Mouse (Mus musculus): ENCODE measurements around the gene Actr2. TPM values are rescaled to one million over a fixed set of nuclear protein-coding genes. Genes with fewer than 3 reads are reported as not detected.

Actr2 gene
- polyA plus RNA-seq, 1 experiment from 2014 or later = 75.7 TPM

- WGBS = 63% methylated on average over 11 of the region's 11 CpGs
- peaks cover 14% of the 10 kb centered on the region for H3K36me3 ChIP-seq (ENCODE audit: control insufficient read depth, insufficient read depth, low read length)
- peaks cover 11% of the 10 kb centered on the region for H3K9me3 ChIP-seq (ENCODE audit: control insufficient read depth, low read depth, low read length)
- no peaks in the 10 kb centered on the region for H3K27me3 ChIP-seq (ENCODE audit: control insufficient read depth, insufficient read depth, low read length)
- no peak overlapping the region for H3K9ac ChIP-seq (replicated peaks; ENCODE audit: low read depth, low read length)
- no peak overlapping the region for H3K4me3 ChIP-seq (ENCODE audit: low read depth, low read length)
- no peak overlapping the region for H3K27ac ChIP-seq (ENCODE audit: low read length)
- H3K4me2 ChIP-seq (replicated peaks; ENCODE audit: low read depth, low read length) = no peak overlapping the region
- no peak for ATAC-seq (ENCODE audit: insufficient number of reproducible peaks, insufficient read depth, low FRiP score, low read depth)
- H3K4me1 ChIP-seq (ENCODE audit: control insufficient read depth, insufficient read depth, low read length) = no peaks in the 10 kb centered on the region
Measured at GRCm38 (mm10) chr11:20025899-20026298, 86.8 kb downstream of the Actr2 start.

DNA sequence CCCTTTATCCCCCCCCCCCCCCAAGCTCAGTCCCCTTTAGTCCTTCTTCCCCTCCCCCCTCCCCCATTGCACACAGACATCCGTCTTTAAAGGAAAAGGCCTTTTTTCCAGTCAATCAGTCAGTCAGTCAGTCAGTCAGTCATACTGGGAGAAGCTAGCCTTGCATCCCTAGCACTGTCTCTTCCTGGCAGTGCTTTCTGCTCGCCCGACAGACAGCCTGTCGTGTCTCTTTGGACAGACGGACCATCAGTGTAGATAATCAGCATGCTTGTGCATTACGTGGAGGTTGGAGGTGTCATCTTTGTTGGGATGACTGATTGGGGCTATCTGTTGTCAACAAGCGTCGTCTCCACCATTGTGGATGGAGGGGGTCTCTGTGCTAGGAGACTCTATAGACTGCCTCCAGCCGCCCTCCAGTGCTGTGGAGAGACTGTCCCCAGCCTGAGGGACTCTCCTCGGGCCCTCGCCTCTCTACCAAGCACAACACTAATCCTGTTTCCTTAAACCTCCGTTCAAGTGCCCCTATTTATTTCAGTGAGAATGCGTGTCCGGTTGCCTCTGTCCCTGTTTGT is 89.7 kb downstream of the Actr2 start:
- Histone ChIP-seq H3K36me3 (ENCODE audit: control insufficient read depth, insufficient read depth, low read length) (peaks cover 43% of the 10 kb centered on the region), H3K4me3 (ENCODE audit: low read depth, low read length) (no peak overlapping the region), H3K4me2 (replicated peaks; ENCODE audit: low read depth, low read length) (no peak overlapping the region), H3K4me1 (ENCODE audit: control insufficient read depth, insufficient read depth, low read length) (no peaks in the 10 kb centered on the region), H3K27ac (ENCODE audit: low read length) (no peak overlapping the region), H3K9ac (replicated peaks; ENCODE audit: low read depth, low read length) (no peak overlapping the region), H3K9me3 (ENCODE audit: control insufficient read depth, low read depth, low read length) (peaks cover 36% of the 10 kb centered on the region), H3K27me3 (ENCODE audit: control insufficient read depth, insufficient read depth, low read length) (no peaks in the 10 kb centered on the region)
- WGBS = 94% methylated on average over 14 of the region's 14 CpGs
- no peak for ATAC-seq (ENCODE audit: insufficient number of reproducible peaks, insufficient read depth, low FRiP score, low read depth)

GRCm38 (mm10) chr11:20022462-20022861 is 90.3 kb downstream of the Actr2 start:
- Histone ChIP-seq H3K36me3 (ENCODE audit: control insufficient read depth, insufficient read depth, low read length) (peaks cover 48% of the 10 kb centered on the region), H3K27ac (ENCODE audit: low read length) (no peak overlapping the region), H3K4me2 (replicated peaks; ENCODE audit: low read depth, low read length) (no peak overlapping the region), H3K4me3 (ENCODE audit: low read depth, low read length) (no peak overlapping the region), H3K27me3 (ENCODE audit: control insufficient read depth, insufficient read depth, low read length) (no peaks in the 10 kb centered on the region), H3K9ac (replicated peaks; ENCODE audit: low read depth, low read length) (no peak overlapping the region), H3K4me1 (ENCODE audit: control insufficient read depth, insufficient read depth, low read length) (no peaks in the 10 kb centered on the region), H3K9me3 (ENCODE audit: control insufficient read depth, low read depth, low read length) (peaks cover 36% of the 10 kb centered on the region)
- WGBS = 90% methylated on average over 2 of the region's 2 CpGs
- ATAC-seq (ENCODE audit: insufficient number of reproducible peaks, insufficient read depth, low FRiP score, low read depth) = 0 out of 2 replicates have a peak, but pooled peaks have one; percentile 42

DNA sequence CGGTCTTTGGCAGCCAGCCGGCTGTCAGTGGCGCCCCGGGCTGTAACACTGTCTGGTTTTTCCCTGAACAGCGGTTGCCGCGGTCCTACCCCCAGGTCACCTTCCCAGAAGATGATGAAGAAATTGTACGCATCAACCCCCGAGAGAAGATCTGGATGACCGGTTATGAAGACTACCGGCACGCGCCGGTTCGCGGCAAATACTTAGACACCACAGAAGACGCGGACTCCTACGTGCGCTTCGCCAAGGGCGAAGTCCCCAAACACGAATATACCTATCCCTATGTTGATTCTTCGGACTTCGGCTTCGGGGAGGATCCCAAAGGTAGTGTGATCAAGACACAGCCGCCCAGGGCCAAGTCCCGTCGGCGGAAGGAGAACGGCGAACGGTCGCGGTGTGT is 92.0 kb downstream of the Actr2 start:
- WGBS = 99% methylated on average over 35 of the region's 35 CpGs
- no peak overlapping the region for H3K4me2 ChIP-seq (replicated peaks; ENCODE audit: low read depth, low read length)
- no peak overlapping the region for H3K27ac ChIP-seq (ENCODE audit: low read length)
- no peaks in the 10 kb centered on the region for H3K4me1 ChIP-seq (ENCODE audit: control insufficient read depth, insufficient read depth, low read length)
- no peak for ATAC-seq (ENCODE audit: insufficient number of reproducible peaks, insufficient read depth, low FRiP score, low read depth)
- H3K4me3 ChIP-seq (ENCODE audit: low read depth, low read length) = no peak overlapping the region
- H3K9ac ChIP-seq (replicated peaks; ENCODE audit: low read depth, low read length) = no peak overlapping the region
- peaks cover 44% of the 10 kb centered on the region for H3K36me3 ChIP-seq (ENCODE audit: control insufficient read depth, insufficient read depth, low read length)
- H3K9me3 ChIP-seq (ENCODE audit: control insufficient read depth, low read depth, low read length) = peaks cover 36% of the 10 kb centered on the region
- no peaks in the 10 kb centered on the region for H3K27me3 ChIP-seq (ENCODE audit: control insufficient read depth, insufficient read depth, low read length)

GRCm38 (mm10) chr11:20018905-20019304 is 93.8 kb downstream of the Actr2 start:
- Histone ChIP-seq H3K36me3 (ENCODE audit: control insufficient read depth, insufficient read depth, low read length) (peaks cover 43% of the 10 kb centered on the region), H3K4me1 (ENCODE audit: control insufficient read depth, insufficient read depth, low read length) (no peaks in the 10 kb centered on the region), H3K4me2 (replicated peaks; ENCODE audit: low read depth, low read length) (no peak overlapping the region), H3K9ac (replicated peaks; ENCODE audit: low read depth, low read length) (no peak overlapping the region), H3K4me3 (ENCODE audit: low read depth, low read length) (no peak overlapping the region), H3K27me3 (ENCODE audit: control insufficient read depth, insufficient read depth, low read length) (no peaks in the 10 kb centered on the region), H3K27ac (ENCODE audit: low read length) (no peak overlapping the region), H3K9me3 (ENCODE audit: control insufficient read depth, low read depth, low read length) (peaks cover 36% of the 10 kb centered on the region)
- 97% methylated on average over 2 of the region's 2 CpGs for WGBS
- ATAC-seq (ENCODE audit: insufficient number of reproducible peaks, insufficient read depth, low FRiP score, low read depth) = no peak

DNA sequence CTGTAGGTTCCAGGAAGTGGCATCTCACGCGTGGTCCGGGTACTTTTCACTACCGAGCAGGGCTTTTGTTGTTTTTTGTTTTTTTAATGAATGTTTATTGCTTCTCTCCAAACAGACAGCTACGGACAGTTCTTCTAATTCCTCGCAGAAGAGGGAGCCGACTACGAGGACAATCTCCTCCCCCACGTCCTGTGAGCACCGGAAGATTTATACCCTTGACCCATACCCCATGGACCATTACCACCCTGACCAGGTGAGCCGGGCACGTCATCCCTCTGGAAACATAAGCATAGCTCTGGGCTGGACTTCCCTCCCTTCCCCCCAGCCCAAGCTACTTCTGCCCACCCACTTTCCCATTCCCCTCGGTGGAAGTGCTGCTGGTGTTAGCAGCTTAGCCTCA is 94.8 kb downstream of the Actr2 start:
- 0 out of 2 replicates have a peak, but pooled peaks have one; percentile 28 for ATAC-seq (ENCODE audit: insufficient number of reproducible peaks, insufficient read depth, low FRiP score, low read depth)
- Histone ChIP-seq H3K27ac (ENCODE audit: low read length) (no peak overlapping the region; the same call in 1 of the 2 replicates), H3K36me3 (ENCODE audit: control insufficient read depth, insufficient read depth, low read length) (peaks cover 43% of the 10 kb centered on the region), H3K9me3 (ENCODE audit: control insufficient read depth, low read depth, low read length) (peaks cover 36% of the 10 kb centered on the region), H3K4me3 (ENCODE audit: low read depth, low read length) (no peak overlapping the region), H3K9ac (replicated peaks; ENCODE audit: low read depth, low read length) (no peak overlapping the region), H3K4me1 (ENCODE audit: control insufficient read depth, insufficient read depth, low read length) (no peaks in the 10 kb centered on the region), H3K4me2 (replicated peaks; ENCODE audit: low read depth, low read length) (no peak overlapping the region), H3K27me3 (ENCODE audit: control insufficient read depth, insufficient read depth, low read length) (no peaks in the 10 kb centered on the region)
- WGBS = 89% methylated on average over 13 of the region's 13 CpGs

DNA sequence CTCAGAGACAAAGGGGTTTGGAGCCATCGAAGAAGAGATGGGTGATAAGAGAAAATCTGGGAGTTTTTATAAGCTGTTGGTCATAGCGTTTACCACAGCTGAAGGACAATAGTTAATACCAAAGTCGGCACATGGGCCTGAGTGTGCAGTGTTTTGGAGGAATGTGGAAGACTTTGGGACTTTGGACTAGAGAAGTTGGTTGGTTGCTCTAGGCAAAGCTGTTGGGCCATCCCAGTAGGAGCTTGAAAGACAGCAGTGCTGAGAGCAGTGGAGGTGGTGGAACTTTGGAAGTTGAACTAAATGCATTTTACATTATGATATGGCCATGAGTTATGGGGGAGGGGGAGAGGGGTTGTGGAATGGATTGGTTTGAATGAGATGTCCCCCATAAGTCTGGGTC is 99.3 kb downstream of the Actr2 start:
- no peak overlapping the region for H3K4me3 ChIP-seq (ENCODE audit: low read depth, low read length)
- no peak overlapping the region for H3K27ac ChIP-seq (ENCODE audit: low read length)
- H3K4me1 ChIP-seq (ENCODE audit: control insufficient read depth, insufficient read depth, low read length) = peaks cover 4% of the 10 kb centered on the region; the same call in 1 of the 2 replicates
- H3K4me2 ChIP-seq (replicated peaks; ENCODE audit: low read depth, low read length) = no peak overlapping the region
- H3K36me3 ChIP-seq (ENCODE audit: control insufficient read depth, insufficient read depth, low read length) = peaks cover 11% of the 10 kb centered on the region
- 95% methylated on average over 3 of the region's 3 CpGs for WGBS
- 0 out of 2 replicates have a peak, but pooled peaks cover 2% of the 10 kb centered on the region for H3K9me3 ChIP-seq (ENCODE audit: control insufficient read depth, low read depth, low read length)
- H3K9ac ChIP-seq (replicated peaks; ENCODE audit: low read depth, low read length) = no peak overlapping the region
- no peak for ATAC-seq (ENCODE audit: insufficient number of reproducible peaks, insufficient read depth, low FRiP score, low read depth)
- H3K27me3 ChIP-seq (ENCODE audit: control insufficient read depth, insufficient read depth, low read length) = no peaks in the 10 kb centered on the region

Measured in stomach, embryonic 14.5 days (tissue).